Comparison of ENCODE assay signal across 31 mouse cellular contexts in the genomic region with DNA sequence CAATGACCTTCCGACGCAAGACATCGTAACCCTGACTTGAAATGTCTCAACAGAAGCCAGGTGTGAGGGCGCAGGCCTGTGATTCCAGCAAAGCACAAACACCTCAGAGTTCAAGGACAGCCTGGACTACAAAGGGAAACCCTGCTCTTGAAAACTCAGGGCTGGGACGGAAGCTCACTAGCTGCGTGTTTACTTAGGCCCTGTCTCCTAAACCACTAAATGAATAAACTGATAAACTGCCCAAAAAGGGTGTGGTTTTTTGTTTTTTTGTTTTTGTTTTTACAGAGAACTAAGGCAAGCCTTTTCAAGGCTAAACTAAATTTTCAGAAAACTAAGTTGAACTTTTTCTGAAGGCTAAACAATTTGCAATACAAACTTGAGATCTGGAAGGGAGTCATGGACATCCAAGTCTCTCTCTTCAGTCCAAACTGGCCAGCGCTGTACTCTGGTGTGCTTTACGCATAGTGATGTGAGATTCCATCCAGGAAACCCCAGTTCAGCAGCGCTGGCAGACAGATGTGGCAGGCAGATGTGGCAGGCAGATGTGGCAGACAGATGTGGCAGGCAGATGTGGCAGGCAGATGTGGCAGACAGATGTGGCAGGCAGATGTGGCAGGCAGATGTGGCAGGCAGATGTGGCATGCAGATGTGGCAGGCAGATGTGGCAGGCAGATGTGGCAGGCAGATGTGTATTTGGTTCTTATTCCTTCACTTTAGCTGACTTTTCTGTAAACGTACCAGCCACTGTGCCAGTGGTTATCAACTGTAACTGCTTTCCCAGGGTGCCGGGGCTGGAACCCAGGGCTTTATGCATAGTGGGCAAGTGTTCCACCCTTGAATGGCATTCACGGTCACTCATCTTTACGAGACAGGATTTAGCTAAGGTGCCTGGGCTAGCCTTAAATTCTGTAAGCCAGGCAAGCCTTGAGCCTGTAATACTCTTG.
DNase-seq lines count a peak whose midpoint lies in the region; ATAC-seq and TF ChIP-seq lines count a peak whose summit lies in the region.
"Had no signal": no experiment of that assay in that cellular context is flagged by ENCODE, and none has a peak within 500 bp of the region (broad histone marks: within the 10 kb centered on the region; RNA-seq: fewer than 3 reads in every experiment).

No protein-coding gene starts in this region.

- WGBS in bone marrow, adult 2 months, result 83% methylated on average over 13 of the region's 13 CpGs
- WGBS in liver, embryonic 14.5 days (ENCODE audit: insufficient replicate concordance), result 58% methylated on average over 13 of the region's 13 CpGs

- no peaks in the 10 kb centered on the region for H3K27me3 ChIP-seq in liver, embryonic 14.5 days (ENCODE audit: control insufficient read depth, insufficient read depth, low read length)
- H3K27me3 ChIP-seq: heart, embryonic 15.5 days; hindbrain, embryonic 13.5 days; limb, embryonic 13.5 days had no signal

- no peaks in the 10 kb centered on the region for H3K36me3 ChIP-seq in liver, embryonic 14.5 days (replicated peaks; ENCODE audit: control insufficient read depth, insufficient read depth, low read depth)
- H3K36me3 ChIP-seq: forebrain, embryonic 10.5 days; G1E; heart, embryonic 10.5 days; hindbrain, embryonic 13.5 days; limb, embryonic 13.5 days; midbrain, embryonic 10.5 days had no signal

- TF ChIP-seq EP300 in liver, embryonic 14.5 days (IDR thresholded peaks at IDR 0.05; ENCODE audit: low read depth), result peak; percentile 95

- ATAC-seq in liver, embryonic 14.5 days (ENCODE audit: insufficient read depth), result peak; percentile 75
- peak; percentile 69 for ATAC-seq in megakaryocyte-erythroid progenitor cell, adult 5-6 weeks (replicated peaks; ENCODE audit: low FRiP score, low TSS enrichment, poor library complexity, severe bottlenecking)
- ATAC-seq: forebrain, embryonic 16.5 days; intestine, postnatal 0 days; midbrain, embryonic 16.5 days; Patski had no signal

- H3K4me2 ChIP-seq in liver, embryonic 14.5 days (ENCODE audit: low read depth), result peak overlapping the region; percentile 16
- H3K4me2 ChIP-seq: heart, embryonic 15.5 days; hindbrain, embryonic 13.5 days; limb, embryonic 13.5 days had no signal

- TF ChIP-seq POLR2A in bone marrow, adult 2 months (IDR thresholded peaks at IDR 0.05; ENCODE audit: borderline replicate concordance, control insufficient read depth, low read depth, low read length), result no peak

- 0 out of 2 replicates have a peak overlapping the region, but pooled peaks have one; percentile 27 for H3K9ac ChIP-seq in liver, embryonic 14.5 days (replicated peaks)
- H3K9ac ChIP-seq: heart, embryonic 15.5 days; hindbrain, embryonic 13.5 days; limb, embryonic 13.5 days had no signal

- no peak overlapping the region for H3K4me3 ChIP-seq in bone marrow, adult 2 months (replicated peaks; ENCODE audit: control insufficient read depth, low read depth, low read length)
- H3K4me3 ChIP-seq in liver, embryonic 14.5 days (ENCODE audit: insufficient read depth in 1 of 2, low read depth in 2 of 2, low read length in 2 of 2), result no peak overlapping the region
- H3K4me3 ChIP-seq: forebrain, embryonic 10.5 days; heart, embryonic 10.5 days; heart, embryonic 15.5 days; hindbrain, embryonic 13.5 days; limb, embryonic 13.5 days; midbrain, embryonic 10.5 days had no signal

- no peaks in the 10 kb centered on the region for H3K9me3 ChIP-seq in liver, embryonic 14.5 days (ENCODE audit: control insufficient read depth, low read length)
- H3K9me3 ChIP-seq: forebrain, embryonic 10.5 days; heart, embryonic 10.5 days; heart, embryonic 15.5 days; hindbrain, embryonic 13.5 days; limb, embryonic 13.5 days; midbrain, embryonic 10.5 days had no signal

- no peaks in the 10 kb centered on the region; the same call in 1 of the 2 replicates for H3K4me1 ChIP-seq in bone marrow, adult 2 months (ENCODE audit: control insufficient read depth, insufficient read depth, low read length)
- peaks cover 28 to 39% of the 10 kb centered on the region in 2 experiments for H3K4me1 ChIP-seq in liver, embryonic 14.5 days (replicated peaks; ENCODE audit: control insufficient read depth in 2 of 2, insufficient read depth in 2 of 2, low read length in 1 of 2)
- H3K4me1 ChIP-seq: limb, embryonic 13.5 days had no signal

- 0 out of 2 replicates have a peak overlapping the region, but pooled peaks have one; percentile 15 for H3K27ac ChIP-seq in bone marrow, adult 2 months (ENCODE audit: control insufficient read depth, insufficient read depth, low read depth, low read length, poor library complexity)
- H3K27ac ChIP-seq in liver, embryonic 14.5 days, result peak overlapping the region; percentile 61
- H3K27ac ChIP-seq: forebrain, embryonic 10.5 days; heart, embryonic 10.5 days; heart, embryonic 15.5 days; hindbrain, embryonic 13.5 days; limb, embryonic 13.5 days; macrophage; midbrain, embryonic 10.5 days had no signal

- DNase-seq in induced T-regulatory cell, adult 2 months (ENCODE audit: low read depth), result peak; percentile 50
- peak; percentile 53 to 67 (median 67) for DNase-seq in liver, embryonic 14.5 days (ENCODE audit: low read depth in 3 of 3, low spot score in 3 of 3)
- DNase-seq in urinary bladder, postnatal 10 days (ENCODE audit: low spot score), result no peak
- DNase-seq in adrenal gland, postnatal 36 days, result no peak
- no peak for DNase-seq in spleen, postnatal 14 days (ENCODE audit: low spot score in 2 of 2)
- DNase-seq: adrenal gland, postnatal 14 days; cerebellum, adult 18-20 months; cerebellum, postnatal 10 days; gastrocnemius, postnatal 14 days; heart, adult 11 months; heart, postnatal 4 days; kidney, adult 9 months; kidney, postnatal 25 days; lung, adult 2 months; lung, postnatal 10 days; right cerebral cortex, postnatal 25 days; thymus, postnatal 25 days had no signal

- TF ChIP-seq CTCF in bone marrow, adult 2 months (IDR thresholded peaks at IDR 0.05; ENCODE audit: control insufficient read depth, insufficient read depth, low read length), result no peak
- TF ChIP-seq CTCF in liver, embryonic 14.5 days (IDR thresholded peaks at IDR 0.05; ENCODE audit: low read depth), result no peak

Comparison
In these comparisons a context has a peak if more than half of its experiments do, and no peak if none do; other contexts are left out.
1. DNase-seq: peak in induced T-regulatory cell, adult 2 months (single experiment) and liver, embryonic 14.5 days (3 of 3); none in urinary bladder, postnatal 10 days (single experiment), adrenal gland, postnatal 36 days (0 of 2) and spleen, postnatal 14 days (0 of 2).